Mouse (Mus musculus) liver, embryonic 14.5 days (tissue): ENCODE results near the gene Gm13090.

Source experiments
- CTCF ChIP-seq: IDR thresholded peaks from 2 replicates; pipeline ENCODE4 v1.5.1; 2016; ENCODE audit warnings: antibody characterized with exemption, low read depth, control low read depth
- EP300 ChIP-seq: IDR thresholded peaks from 2 replicates; pipeline ENCODE4 v1.6.1; 2016; ENCODE audit warnings: antibody characterized with exemption, low read depth

DNA sequence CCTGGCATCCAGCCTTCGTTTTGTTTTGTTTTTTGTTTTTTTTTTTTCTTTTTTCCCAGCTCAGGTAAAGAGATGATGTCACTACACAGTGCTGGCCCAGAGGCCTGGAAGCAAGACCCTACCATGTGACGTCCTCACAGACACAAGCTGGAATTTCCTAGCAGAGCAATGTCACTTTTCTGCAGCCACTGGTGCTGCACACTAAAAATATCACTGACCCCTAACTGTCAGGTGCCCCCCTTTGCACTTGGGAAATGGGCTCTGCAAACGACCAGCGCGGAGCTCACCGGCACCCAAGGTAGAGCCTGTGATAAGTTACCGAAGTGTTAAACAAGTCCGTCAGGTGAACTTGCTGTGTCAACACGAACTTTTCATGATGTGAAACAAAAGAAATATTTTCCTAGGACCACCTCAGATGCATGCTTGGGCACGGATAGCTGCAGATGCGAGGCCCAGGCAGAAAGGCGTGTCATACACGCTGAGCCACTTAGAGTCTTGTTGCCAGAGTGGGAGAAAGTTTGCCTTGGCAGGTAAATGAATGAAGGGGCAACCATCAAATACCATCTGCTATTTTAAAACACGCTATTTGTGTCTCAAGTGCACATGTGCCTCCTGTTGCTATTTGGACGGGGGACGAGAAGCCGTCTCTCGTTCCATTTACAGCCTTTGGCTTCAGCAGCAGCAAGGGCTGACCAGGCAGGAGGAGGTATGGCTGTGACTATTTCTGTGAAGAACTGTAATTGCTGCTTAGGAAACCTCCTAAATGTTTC is 7.1 kb downstream of the Gm13090 start:
- TF ChIP-seq CTCF = no peak
- no peak for TF ChIP-seq EP300
